Mouse (Mus musculus): ENCODE results near the gene Olfr284. TPM values are rescaled to one million over a fixed set of nuclear protein-coding genes. Genes with fewer than 3 reads are reported as not detected.

Gene Olfr284
- not detected for total RNA-seq (2021)
- long read RNA-seq, experiment 1, result 0 reads
- long read RNA-seq, experiment 2, result 0 reads

DNA sequence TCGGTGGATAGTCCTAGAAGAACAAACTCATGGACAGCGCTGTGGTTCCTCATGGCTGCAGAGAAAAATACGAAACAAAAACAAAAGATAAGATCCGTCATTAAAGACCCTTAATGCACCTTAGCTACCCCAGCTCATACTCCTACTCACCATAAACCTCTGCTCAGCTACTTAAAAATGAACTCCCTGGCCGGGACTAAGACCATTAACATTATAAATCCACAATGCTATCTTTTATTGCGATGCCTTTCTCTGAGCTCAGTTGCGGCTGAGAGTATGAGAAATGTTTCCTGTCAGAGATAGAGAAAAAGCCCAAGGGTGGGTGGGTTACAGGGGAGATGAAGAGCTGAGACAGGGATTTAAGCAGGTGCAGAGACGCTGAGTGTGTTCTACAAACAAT is at the start of gene Olfr284:
Olfr284 (minus strand) TSS at position 101 of the 400 bp plus-strand sequence.
- no peak for DNase-seq
- intact Hi-C loops (cut with DNase I), result no loop called here

DNA sequence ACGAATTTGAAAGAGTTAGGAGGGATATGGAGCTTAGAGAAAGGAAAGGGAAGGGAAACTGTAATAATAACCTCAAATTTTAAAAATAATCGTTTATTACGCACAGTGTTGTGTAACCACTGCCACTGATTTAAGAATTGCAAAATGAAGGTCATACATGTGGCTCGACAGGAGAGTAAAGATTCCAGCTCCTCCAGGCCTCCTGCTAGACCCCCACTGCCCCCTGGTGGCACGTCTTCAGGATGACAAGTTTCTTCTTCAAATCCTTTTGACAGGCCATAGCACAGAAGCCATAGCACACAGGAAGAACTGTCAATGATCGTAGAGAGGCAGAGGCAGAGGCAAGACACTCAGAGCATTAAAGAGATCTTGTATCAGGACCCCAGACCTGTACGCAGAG is 49.0 kb upstream of the Olfr284 start:
- intact Hi-C loops (cut with DNase I), result loop anchor here (2.0 to 5.0 kb wide), 3 partner anchors 85 to 297 kb away; partner anchors contain the start of genes Pfkm and Senp1
- DNase-seq, result peak; percentile 79 to 86

DNA sequence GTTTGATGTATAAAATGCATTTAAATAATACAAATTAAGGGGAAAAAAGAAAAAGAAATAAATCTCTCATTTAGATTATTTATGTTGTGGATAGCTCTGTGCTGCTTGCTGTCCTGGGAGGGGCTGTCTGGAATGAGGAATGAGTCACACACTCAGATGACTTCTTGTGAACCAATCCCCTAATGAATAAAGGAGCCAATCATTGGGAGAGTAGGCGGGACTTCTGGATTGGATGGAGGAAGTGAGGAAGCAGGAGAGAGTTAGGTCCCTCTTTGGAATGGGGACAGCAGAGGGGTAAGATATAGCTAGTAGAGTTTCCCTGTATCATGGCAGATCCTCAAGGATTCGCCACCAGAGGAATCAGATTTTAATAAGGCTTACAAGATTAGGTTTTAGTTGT is 46.8 kb upstream of the Olfr284 start:
- intact Hi-C loops (cut with DNase I), result loop anchor here (5.0 kb wide), 1 partner anchor 295 kb away; the partner anchor contains the start of genes Pfkm and Senp1

DNA sequence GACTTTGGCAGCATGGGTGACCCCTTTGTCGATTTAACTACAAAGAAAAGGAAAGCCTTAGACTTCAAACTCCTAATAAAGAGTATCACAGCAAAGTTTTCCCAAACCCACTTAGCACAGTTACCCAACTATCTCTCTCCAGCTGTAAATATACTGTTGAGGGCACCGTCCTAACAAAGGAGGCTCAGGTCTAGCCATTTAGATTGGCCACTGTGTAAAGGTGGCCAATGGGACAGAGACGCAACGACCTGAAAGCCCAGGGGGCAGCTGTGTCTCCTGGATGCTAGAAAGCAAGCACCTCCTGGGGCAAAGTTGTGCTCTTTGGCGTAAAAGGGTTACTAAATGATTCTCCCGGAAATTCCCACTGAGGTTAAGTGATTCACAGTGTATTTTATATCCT is 40.1 kb upstream of the Olfr284 start, which contains the start of gene Olfr283:
Olfr283 (minus strand) TSS at position 101 of the 400 bp plus-strand sequence.
- intact Hi-C loops (cut with DNase I), result no loop called here
- DNase-seq, result no peak

More for the DNA sequence above, 46.8 kb upstream of the Olfr284 start:
- DNase-seq, result no peak

DNA sequence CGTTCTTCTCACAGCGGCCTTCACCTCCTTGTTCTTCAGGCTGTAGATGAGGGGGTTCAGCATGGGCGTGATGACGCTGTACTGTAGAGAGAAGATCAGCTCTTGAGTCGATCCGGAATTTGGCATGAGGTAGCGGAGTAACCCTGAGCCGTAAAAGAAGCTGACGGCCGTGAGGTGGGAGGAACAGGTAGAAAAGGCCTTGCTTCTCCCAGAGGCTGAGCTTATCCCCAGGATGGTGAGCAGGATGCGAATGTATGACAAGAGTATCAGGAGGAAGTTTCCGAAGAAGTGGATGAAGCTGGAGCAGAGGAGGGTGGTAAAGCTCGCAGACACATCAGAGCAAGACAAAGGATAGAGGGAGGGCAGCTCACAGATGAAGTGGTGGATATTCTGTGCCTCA is 37.4 kb upstream of the Olfr284 start:
- intact Hi-C loops (cut with DNase I), result no loop called here
- no peak for DNase-seq

DNA sequence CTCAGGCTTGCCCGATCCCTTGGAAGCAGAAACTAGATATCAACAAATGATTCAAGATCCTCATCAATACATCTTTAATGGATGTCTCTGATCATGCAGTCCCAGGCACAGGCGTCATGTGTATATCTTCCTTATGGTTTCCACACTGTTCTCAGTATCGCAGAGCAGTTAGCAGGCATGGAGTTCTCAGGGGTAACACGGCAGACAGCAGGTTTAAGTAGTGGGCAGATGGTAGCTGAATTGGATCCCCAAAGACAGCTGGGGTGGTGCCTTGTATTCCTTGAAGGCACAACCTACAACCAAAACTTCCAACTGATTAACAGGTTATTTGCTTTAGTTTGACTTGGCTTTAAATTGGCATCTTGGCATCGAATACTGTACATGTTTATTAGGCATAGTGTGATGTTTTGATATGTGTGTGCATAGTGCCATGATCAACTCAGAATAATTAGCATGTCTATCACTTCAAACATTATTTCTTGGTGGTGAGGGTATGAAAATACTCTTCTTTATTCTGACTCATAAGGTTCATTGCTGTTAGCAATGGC is 23.5 kb downstream of the Olfr284 start, which contains the start of gene Olfr285:
Olfr285 (minus strand) TSS at position 177 of the 548 bp plus-strand sequence.
- DNase-seq, result no peak
- intact Hi-C loops (cut with DNase I), result no loop called here

DNA sequence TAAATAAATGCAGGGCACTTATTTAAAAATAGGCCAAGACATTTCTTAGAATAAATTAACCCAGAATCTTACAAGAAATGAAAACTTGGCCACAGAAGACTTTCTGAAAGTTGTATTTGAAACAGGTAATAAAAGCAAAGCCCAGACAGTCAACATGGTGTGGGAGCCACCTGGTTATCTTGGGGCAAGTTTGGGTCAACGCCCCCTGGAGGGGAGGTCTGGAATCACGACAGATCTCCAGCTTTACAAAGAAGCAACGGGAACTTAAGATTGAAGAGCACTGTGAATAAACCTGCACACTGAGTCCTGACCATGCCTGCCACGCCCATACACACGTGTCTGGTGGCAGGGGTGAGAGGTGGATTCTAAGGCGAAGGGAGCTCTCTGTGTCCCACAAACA is 25.1 kb downstream of the Olfr284 start:
- no peak for DNase-seq
- intact Hi-C loops (cut with DNase I), result no loop called here

DNA sequence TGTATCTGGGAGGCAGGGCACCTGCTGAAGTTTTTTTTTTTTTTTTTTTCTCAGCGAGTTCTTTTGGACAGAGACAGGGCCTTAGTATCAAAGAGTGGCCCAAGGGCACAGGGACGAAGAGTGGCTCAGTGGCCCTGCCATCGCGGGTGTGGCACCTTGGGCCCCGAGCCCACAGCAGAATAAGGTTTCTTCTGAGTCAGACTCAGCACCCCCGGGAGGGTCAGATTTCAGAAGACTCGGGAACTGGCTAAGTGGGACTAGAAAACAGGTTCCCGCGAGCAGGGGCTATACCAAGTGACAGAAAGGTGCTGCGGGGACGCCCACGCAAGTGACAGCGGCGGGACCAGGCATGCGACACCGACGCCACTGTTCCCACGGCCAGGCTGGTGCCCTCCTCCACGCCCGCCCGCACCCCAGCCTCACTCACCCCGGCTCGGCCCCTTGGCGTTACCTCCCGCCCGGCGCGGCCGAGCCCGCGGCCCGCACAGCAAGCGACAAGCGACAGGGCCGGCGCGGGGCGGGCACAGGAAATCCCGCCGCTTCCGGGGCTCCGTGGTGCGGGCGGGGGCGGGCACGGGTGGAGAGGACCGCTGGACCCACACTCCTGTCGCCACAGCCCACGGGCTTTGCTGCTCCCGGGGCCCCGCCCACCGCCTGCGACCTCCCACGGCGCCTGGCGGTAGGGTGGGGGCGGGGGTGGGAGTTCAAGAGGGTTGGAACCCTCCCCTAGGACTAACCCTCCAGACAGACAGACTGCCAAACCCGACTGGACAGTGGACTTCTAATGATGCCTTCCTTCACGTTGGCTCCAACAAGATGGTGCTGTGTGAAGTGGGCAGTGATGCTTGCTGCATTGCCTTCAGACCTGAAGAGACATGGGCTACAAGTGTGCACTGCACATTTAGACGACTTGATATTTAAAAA is 44.9 kb downstream of the Olfr284 start, which contains the start of gene Zfp641:
Zfp641 (minus strand) TSS at position 534 of the 924 bp plus-strand sequence.
- DNase-seq, result peak; percentile 52 to 60

DNA sequence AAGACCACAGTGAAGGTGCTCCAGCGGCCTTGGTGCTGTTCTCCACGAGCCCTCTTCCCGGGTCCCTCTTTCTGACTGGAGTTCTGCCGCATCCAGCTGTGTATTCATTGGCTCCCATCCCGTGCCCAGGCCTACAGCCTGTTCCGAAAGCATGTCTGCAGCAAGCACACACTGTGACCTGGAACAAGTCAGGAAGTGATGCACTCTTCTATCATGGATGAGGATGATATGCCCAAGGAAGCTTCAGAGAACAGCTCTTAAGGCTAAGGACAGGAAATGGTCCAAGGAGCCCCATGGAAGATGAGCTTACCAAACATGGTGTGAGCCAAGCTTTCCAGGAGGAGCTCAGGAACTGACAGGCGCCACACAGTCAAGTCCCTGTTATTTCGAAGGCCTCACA is 47.1 kb downstream of the Olfr284 start:
- intact Hi-C loops (cut with DNase I), result no loop called here
- DNase-seq, result no peak

More for the DNA sequence above, 44.9 kb downstream of the Olfr284 start, which contains the start of gene Zfp641:
- intact Hi-C loops (cut with DNase I), result no loop called here

Other genes starting within 250 kb of the Olfr284 start
- 100 to 1,000 TPM; 739 to 748 TPM for gene Pfkm, start 248.4 kb downstream of the Olfr284 start, total RNA-seq (2021)
- 10 to 100 TPM; 12.9 to 13.7 TPM for gene Senp1, start 247.2 kb downstream of the Olfr284 start, total RNA-seq (2021)
- gene Asb8, start 175.4 kb downstream of the Olfr284 start, total RNA-seq (2021), result 100 to 1,000 TPM in 1 of 2 experiments, 10 to 100 TPM in 1; 99.8 to 111 TPM
- gene Ccdc184, start 173.8 kb downstream of the Olfr284 start, total RNA-seq (2021), result 1 to 10 TPM; 1.0 to 1.3 TPM
- gene Olfr288, start 145.4 kb downstream of the Olfr284 start, total RNA-seq (2021), result not detected
- gene Gm44579, start 120.0 kb downstream of the Olfr284 start, total RNA-seq (2021), result not detected
- not detected for gene Olfr287, start 119.9 kb downstream of the Olfr284 start, total RNA-seq (2021)
- gene Olfr286, start 106.5 kb downstream of the Olfr284 start, total RNA-seq (2021), result not detected
- not detected for gene H1fnt, start 83.7 kb downstream of the Olfr284 start, total RNA-seq (2021)
- gene Zfp641, start 44.8 kb downstream of the Olfr284 start, total RNA-seq (2021), result 1 to 10 TPM; 5.8 to 6.3 TPM
- not detected for gene Olfr285, start 23.6 kb downstream of the Olfr284 start, total RNA-seq (2021)
- not detected for gene Olfr283, start 40.0 kb upstream of the Olfr284 start, total RNA-seq (2021)
- not detected for gene Olfr282, start 90.2 kb upstream of the Olfr284 start, total RNA-seq (2021)
- gene Olfr281, start 111.6 kb upstream of the Olfr284 start, total RNA-seq (2021), result not detected
- gene OR5BS1P, start 128.9 kb upstream of the Olfr284 start, total RNA-seq (2021), result not detected
- gene Lalba, start 141.7 kb upstream of the Olfr284 start, total RNA-seq (2021), result not detected
- not detected for gene Olfr279, start 151.4 kb upstream of the Olfr284 start, total RNA-seq (2021)
- gene Kansl2, start 193.3 kb upstream of the Olfr284 start, total RNA-seq (2021), result 10 to 100 TPM; 78.4 to 82.2 TPM
- 10 to 100 TPM; 32.8 to 42.6 TPM for gene Ccnt1, start 229.9 kb upstream of the Olfr284 start, total RNA-seq (2021)
- under 1 TPM; 0.88 to 0.93 TPM for gene 4930415O20Rik, start 230.0 kb upstream of the Olfr284 start, total RNA-seq (2021)

All from heart, postnatal 14 days (tissue).